Mouse (Mus musculus): Measurements from ENCODE around the gene Wars2. TPM values are rescaled to one million over a fixed set of nuclear protein-coding genes. Genes with fewer than 3 reads are reported as not detected.

Wars2 gene
- 10 to 100 TPM in 1 of 3 experiments, 1 to 10 TPM in 2; 6.0 to 11.5 (median 6.7) TPM for polyA plus RNA-seq (2017; shearing (Covaris generic))

GRCm38 (mm10) chr3:99140940-99141854 is at the start of gene Wars2:
TSS of gene Wars2 (plus strand) at chr3:99141068.
- ATAC-seq, result peak; percentile 90

GRCm38 (mm10) chr3:99096816-99097215 is 44.1 kb upstream of the Wars2 start:
- no peak for ATAC-seq

DNA sequence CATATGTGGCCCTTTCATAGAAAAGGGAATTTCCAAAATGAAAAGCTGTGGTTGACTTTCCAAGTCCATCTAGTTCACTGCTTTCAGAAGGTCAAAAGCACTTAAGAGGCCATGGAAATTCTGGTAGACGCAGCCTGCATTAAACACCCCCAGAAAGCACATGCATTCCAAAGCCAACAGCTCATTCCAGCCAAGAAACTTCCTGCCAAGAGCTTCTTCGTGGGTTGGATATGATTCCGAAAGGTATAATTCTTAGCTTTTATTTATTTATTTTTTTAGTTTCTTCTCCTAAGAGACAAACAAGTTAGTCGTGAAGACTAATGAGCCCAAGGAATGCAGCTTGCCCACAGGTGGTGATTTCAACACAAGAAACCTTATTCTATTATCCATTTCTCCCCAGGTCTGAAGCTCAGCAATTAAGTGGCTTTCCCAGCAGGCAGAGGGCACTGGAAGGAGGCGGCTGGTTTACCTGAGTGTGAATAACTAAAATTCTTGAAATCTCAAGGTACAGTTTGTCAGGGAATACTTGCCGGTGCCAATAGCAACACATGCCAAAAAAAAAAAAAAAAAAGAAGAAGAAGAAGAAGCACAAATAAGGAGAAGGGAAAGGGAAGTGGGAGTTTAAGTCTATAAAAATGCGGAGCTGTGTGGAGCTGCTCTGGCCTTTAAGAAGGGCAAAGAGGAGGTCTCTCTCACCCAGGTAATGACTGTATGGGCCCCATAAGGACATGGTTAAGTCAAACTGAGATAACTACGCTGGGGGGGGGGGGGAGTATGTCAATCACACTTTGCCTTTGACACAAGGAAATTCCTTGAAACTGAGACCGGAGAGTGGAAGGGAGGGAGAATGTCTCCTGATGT is 30.3 kb upstream of the Wars2 start:
- ATAC-seq, result no peak

- ATAC-seq, result no peak
Observed at GRCm38 (mm10) chr3:99111214-99111608, 29.7 kb upstream of the Wars2 start.

GRCm38 (mm10) chr3:99113266-99113837 is 27.5 kb upstream of the Wars2 start:
- no peak for ATAC-seq

DNA sequence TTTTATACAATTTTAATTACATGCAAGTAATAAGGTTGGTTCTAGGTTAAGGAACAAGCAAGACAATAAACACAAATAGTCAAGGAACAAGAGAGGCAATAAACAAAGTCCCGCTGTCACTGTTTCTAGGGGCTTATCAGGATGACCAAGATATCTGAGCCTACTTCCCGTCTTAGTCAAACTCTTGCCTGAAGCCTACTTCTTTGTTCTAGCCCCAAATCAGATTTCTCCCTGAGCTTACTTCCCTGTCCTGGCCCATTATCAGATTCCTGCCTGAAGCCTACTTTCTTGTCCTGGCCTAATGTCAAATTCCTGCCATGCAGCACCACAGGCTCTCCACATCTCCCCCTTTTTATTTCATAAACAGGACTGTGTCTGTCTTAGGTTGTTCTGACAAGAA is 19.9 kb upstream of the Wars2 start:
- no peak for ATAC-seq

DNA sequence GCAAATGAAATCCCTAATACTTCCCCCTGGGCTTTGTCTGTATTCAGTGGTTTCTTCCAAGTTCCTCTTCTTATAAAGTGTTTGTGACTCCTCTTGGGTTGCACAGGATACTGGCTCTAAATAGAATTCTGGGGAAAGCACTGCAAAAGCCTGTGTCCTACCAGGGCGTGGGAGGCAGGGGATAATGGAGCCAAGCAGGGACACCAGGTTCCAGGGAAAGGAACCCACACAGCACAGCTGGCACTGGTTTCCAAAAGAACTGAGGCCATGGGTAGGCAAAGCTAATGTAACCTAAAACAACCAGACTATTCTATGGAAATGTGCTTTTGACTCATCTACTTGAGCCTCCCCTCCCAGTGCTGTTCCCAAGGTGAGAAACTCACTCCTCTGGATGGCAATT is 10.3 kb upstream of the Wars2 start:
- ATAC-seq, result no peak

DNA sequence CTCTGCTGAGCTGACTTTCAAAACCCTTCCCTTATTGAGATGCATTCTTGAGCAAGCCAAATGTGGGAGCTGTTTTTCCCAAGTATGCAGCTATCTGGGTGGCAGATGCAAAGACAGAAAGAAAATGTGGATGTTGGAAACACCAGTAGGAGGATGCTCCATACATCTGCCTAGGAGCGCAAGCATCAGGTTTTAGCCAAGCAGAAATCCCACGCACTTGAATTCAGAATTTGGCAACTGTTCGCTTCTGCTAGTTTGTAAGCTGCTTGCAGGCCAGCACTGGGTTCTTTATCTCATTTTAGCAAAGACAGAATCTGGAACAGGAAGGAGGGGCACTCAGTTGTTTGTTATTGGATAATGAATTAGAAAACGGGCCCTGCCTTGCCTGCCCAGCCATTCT is 8.9 kb upstream of the Wars2 start:
- no peak for ATAC-seq

GRCm38 (mm10) chr3:99133913-99134312 is 7.0 kb upstream of the Wars2 start:
- ATAC-seq, result no peak

GRCm38 (mm10) chr3:99147886-99148285 is 7.0 kb downstream of the Wars2 start:
- ATAC-seq, result no peak

- ATAC-seq, result no peak
Observed at GRCm38 (mm10) chr3:99149035-99149434, 8.2 kb downstream of the Wars2 start.

DNA sequence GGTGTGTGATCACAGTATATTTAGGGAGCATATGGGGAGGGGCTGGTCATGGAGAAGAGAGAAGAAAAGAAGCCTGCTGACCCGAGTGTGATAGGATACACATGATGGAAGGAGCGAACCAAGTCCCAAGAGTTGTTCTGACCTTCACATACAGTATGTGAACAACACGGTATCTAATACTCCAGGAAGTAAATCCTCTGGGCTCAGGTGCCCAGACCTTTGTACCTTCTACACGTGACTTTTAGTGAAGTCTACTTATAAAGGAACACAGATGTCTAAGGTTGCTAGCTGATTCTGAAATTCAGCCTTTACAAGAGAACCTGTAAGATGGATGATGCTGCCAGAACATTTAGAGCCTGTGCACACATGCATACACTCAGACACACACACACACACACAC is 15.4 kb downstream of the Wars2 start:
- ATAC-seq, result no peak

- no peak for ATAC-seq
Observed at GRCm38 (mm10) chr3:99156987-99157386, 16.1 kb downstream of the Wars2 start.

DNA sequence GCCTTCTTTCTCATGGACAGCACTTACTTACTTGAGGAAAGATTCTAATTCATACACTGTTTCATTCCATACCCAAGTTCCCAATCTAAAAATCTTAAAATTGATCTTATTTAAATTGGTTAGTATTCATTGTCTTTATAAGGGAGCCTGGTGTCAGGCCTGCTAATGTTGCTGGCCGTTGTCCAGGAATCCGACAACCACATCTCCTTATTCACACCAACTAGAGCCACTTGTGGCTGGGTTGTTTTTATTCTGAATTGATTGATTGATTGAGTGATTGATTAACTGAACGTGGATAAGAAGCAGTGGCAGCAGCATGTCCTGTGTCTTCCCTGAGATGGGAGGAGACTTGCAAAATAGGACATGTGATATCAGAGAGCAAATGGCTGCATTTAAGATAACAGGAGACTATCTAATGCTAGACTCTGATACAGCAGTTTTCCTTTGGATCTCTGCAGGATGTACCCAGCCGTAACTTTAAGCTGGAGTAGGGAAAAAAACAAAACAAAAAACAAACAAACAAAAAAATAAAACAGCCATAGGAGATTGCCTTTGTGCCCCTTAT is 16.7 kb downstream of the Wars2 start:
- no peak for ATAC-seq

- ATAC-seq, result no peak
Observed at GRCm38 (mm10) chr3:99160016-99160415, 19.1 kb downstream of the Wars2 start.

- no peak for ATAC-seq
Observed at GRCm38 (mm10) chr3:99162191-99162590, 21.3 kb downstream of the Wars2 start.

DNA sequence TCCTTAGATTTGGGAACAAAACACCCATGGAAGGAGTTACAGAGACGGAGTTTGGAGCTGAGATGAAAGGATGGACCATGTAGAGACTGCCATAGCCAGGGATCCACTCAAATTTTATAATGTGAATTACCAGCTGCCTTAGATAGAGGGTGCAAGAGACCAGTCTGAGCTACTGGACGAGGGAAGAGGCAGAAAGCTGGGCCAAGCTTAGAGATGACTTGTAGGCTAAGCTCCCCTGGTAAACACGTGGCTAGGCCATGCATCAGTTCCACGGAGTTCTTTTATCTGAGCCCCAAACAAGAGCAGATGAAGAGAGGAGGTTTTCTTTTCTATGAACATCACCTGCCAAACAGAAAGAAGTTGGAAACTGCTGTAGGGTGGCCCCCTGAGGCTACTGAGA is 26.9 kb downstream of the Wars2 start:
- no peak for ATAC-seq

- no peak for ATAC-seq
Observed at GRCm38 (mm10) chr3:99173178-99173577, 32.3 kb downstream of the Wars2 start.

DNA sequence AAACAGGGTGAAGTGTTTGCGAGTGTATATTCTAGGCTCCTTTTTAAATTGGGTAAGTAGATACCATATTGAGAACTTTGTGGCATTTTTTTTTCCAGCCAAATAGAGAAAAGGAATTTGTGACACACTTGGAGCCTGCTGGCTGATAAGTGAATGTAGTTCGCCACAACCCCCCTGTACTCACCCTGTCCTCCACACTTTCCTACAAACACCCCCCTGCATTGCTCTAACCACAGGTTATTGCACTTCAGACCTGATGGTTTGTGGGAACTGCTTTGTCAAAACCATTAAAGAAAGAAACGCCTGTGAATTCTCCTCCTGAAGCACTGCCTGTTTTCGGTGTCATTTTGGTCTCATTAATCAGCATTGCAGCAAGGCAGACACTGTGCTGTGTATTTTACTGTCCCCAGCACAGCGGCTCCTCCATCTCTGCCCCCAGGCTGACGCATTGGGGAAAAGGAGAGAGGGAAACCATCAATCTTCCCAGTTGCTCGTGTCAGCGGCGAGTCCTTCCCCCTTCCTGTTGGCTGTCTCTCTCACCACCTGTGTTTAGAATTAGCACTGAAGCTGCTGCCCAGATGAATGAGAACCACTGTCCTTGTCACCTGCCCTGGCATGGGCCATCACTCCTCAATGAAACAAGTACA is 33.9 kb downstream of the Wars2 start:
- ATAC-seq, result no peak

- ATAC-seq, result no peak
Observed at GRCm38 (mm10) chr3:99183355-99184016, 42.6 kb downstream of the Wars2 start.

- ATAC-seq, result no peak
Observed at GRCm38 (mm10) chr3:99184373-99184772, 43.5 kb downstream of the Wars2 start.

GRCm38 (mm10) chr3:99188097-99188496 is 47.2 kb downstream of the Wars2 start:
- ATAC-seq, result no peak

Measured in inflammation-experienced regulatory T-cells, adult 6 months (primary cell).